Mouse (Mus musculus): Measurements from ENCODE around the gene C8a.

The C8a gene

DNA sequence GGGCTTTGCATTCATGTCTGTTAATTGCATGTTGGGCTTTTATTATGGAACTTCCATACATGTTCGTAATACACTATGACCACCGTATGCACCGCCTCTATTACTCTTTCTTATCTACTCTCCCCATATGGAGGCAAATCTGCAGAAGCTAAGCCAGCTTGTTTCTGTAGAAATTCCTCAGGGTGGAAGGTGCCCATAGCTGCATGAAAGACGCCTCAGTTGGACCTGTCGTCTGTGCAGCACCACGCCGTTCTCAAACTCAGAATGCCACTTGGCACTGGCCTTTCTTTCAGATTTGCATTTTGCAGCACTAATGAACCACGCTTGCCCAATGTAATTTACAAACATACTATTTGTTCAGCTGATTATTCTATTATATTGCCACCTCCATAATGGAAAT lies 106.6 kb downstream of the C8a start:
- no peak for DNase-seq (ENCODE audit: low read depth, low spot score)

DNA sequence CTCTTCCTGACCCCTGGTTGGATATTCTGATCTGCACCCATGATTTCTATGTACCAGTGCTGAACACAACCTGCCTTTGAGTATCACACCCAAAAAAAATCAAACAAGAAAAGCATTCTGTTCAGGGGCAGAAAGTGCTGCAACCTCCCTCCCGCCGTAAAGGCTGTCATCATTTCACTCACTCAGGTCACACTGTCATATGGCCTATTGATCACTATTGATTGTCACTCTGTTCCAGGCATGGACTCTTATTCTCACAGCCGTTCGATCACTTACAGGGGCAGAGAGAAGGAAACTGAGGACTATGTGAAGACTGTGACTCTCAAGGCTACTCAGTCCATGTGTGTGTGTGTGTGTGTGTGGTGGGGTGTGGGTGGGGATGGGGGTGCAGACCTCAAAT lies 108.0 kb downstream of the C8a start:
- DNase-seq (ENCODE audit: low read depth, low spot score), result no peak

- DNase-seq (ENCODE audit: low read depth, low spot score), result no peak
Measured at GRCm38 (mm10) chr4:104766065-104766464, 110.1 kb downstream of the C8a start, which contains the start of gene C8b. TSS of gene C8b (plus strand) at chr4:104766317.

Data from embryo, embryonic 11.5 days (tissue).